Mouse (Mus musculus): ENCODE measurements around the gene Kank1. TPM values are rescaled to one million over a fixed set of nuclear protein-coding genes. Genes with fewer than 3 reads are reported as not detected.

Kank1 gene
- total and polyA plus RNA-seq, 2 experiments from 2014 or later, result 27.0 to 41.2 TPM

- DNase-seq (ENCODE audit: low spot score) (no peak), ATAC-seq (ENCODE audit: insufficient read depth, low read depth) (no peak)
- peaks cover 1% of the 10 kb centered on the region; the same call in 1 of the 2 replicates for H3K36me3 ChIP-seq (replicated peaks; ENCODE audit: control insufficient read depth, insufficient read depth, low read length)
- H3K27ac ChIP-seq (ENCODE audit: low read depth), result no peak overlapping the region
- H3K4me3 ChIP-seq (ENCODE audit: low read depth, low read length), result no peak overlapping the region
- TF ChIP-seq CTCF (IDR thresholded peaks at IDR 0.05; ENCODE audit: low read depth), result no peak
- no peak for TF ChIP-seq EP300 (IDR thresholded peaks at IDR 0.05; ENCODE audit: low read depth)
- H3K9ac ChIP-seq (replicated peaks; ENCODE audit: low read depth, low read length), result no peak overlapping the region
- H3K4me2 ChIP-seq (ENCODE audit: low read depth, low read length), result no peak overlapping the region
- H3K27me3 ChIP-seq (ENCODE audit: control insufficient read depth, insufficient read depth, low read length), result no peaks in the 10 kb centered on the region
- no peaks in the 10 kb centered on the region for H3K9me3 ChIP-seq (replicated peaks; ENCODE audit: control insufficient read depth, low read length)
- no peaks in the 10 kb centered on the region for H3K4me1 ChIP-seq (ENCODE audit: control insufficient read depth, insufficient read depth)
- WGBS, result 75% methylated on average over 6 of the region's 6 CpGs
Measured at GRCm38 (mm10) chr19:25439807-25440206, 203.0 kb downstream of the Kank1 start.

- Histone ChIP-seq H3K36me3 (replicated peaks; ENCODE audit: control insufficient read depth, insufficient read depth, low read length) (no peaks in the 10 kb centered on the region; the same call in 1 of the 2 replicates), H3K4me1 (ENCODE audit: control insufficient read depth, insufficient read depth) (no peaks in the 10 kb centered on the region), H3K27me3 (ENCODE audit: control insufficient read depth, insufficient read depth, low read length) (no peaks in the 10 kb centered on the region), H3K4me3 (ENCODE audit: low read depth, low read length) (no peak overlapping the region), H3K4me2 (ENCODE audit: low read depth, low read length) (no peak overlapping the region), H3K27ac (ENCODE audit: low read depth) (no peak overlapping the region), H3K9ac (replicated peaks; ENCODE audit: low read depth, low read length) (no peak overlapping the region), H3K9me3 (replicated peaks; ENCODE audit: control insufficient read depth, low read length) (no peaks in the 10 kb centered on the region)
- no peak for TF ChIP-seq CTCF (IDR thresholded peaks at IDR 0.05; ENCODE audit: low read depth)
- TF ChIP-seq EP300 (IDR thresholded peaks at IDR 0.05; ENCODE audit: low read depth), result no peak
- no peak for ATAC-seq (ENCODE audit: insufficient read depth, low read depth)
- no peak for DNase-seq (ENCODE audit: low spot score)
- 40% methylated on average over 4 of the region's 4 CpGs for WGBS
Measured at GRCm38 (mm10) chr19:25440736-25441135, 204.0 kb downstream of the Kank1 start.

GRCm38 (mm10) chr19:25445054-25445453 lies 208.3 kb downstream of the Kank1 start:
- Histone ChIP-seq H3K9me3 (replicated peaks; ENCODE audit: control insufficient read depth, low read length) (no peaks in the 10 kb centered on the region), H3K27ac (ENCODE audit: low read depth) (no peak overlapping the region), H3K27me3 (ENCODE audit: control insufficient read depth, insufficient read depth, low read length) (no peaks in the 10 kb centered on the region), H3K36me3 (replicated peaks; ENCODE audit: control insufficient read depth, insufficient read depth, low read length) (no peaks in the 10 kb centered on the region), H3K4me1 (ENCODE audit: control insufficient read depth, insufficient read depth) (no peaks in the 10 kb centered on the region), H3K9ac (replicated peaks; ENCODE audit: low read depth, low read length) (no peak overlapping the region), H3K4me2 (ENCODE audit: low read depth, low read length) (no peak overlapping the region), H3K4me3 (ENCODE audit: low read depth, low read length) (no peak overlapping the region)
- peak; percentile 82 for DNase-seq (ENCODE audit: low spot score)
- TF ChIP-seq EP300 (IDR thresholded peaks at IDR 0.05; ENCODE audit: low read depth), result no peak
- TF ChIP-seq CTCF (IDR thresholded peaks at IDR 0.05; ENCODE audit: low read depth), result peak; percentile 95
- ATAC-seq (ENCODE audit: insufficient read depth, low read depth), result no peak
- 24% methylated on average over 7 of the region's 7 CpGs for WGBS

- DNase-seq (ENCODE audit: low spot score) (no peak), ATAC-seq (ENCODE audit: insufficient read depth, low read depth) (no peak)
- H3K4me2 ChIP-seq (ENCODE audit: low read depth, low read length), result no peak overlapping the region
- H3K27me3 ChIP-seq (ENCODE audit: control insufficient read depth, insufficient read depth, low read length), result no peaks in the 10 kb centered on the region
- WGBS, result 37% methylated on average over 8 of the region's 8 CpGs
- no peaks in the 10 kb centered on the region for H3K9me3 ChIP-seq (replicated peaks; ENCODE audit: control insufficient read depth, low read length)
- H3K4me1 ChIP-seq (ENCODE audit: control insufficient read depth, insufficient read depth), result no peaks in the 10 kb centered on the region
- H3K27ac ChIP-seq (ENCODE audit: low read depth), result no peak overlapping the region
- H3K9ac ChIP-seq (replicated peaks; ENCODE audit: low read depth, low read length), result no peak overlapping the region
- H3K4me3 ChIP-seq (ENCODE audit: low read depth, low read length), result no peak overlapping the region
- TF ChIP-seq CTCF (IDR thresholded peaks at IDR 0.05; ENCODE audit: low read depth) (no peak), EP300 (IDR thresholded peaks at IDR 0.05; ENCODE audit: low read depth) (no peak)
- H3K36me3 ChIP-seq (replicated peaks; ENCODE audit: control insufficient read depth, insufficient read depth, low read length), result no peaks in the 10 kb centered on the region
Measured at GRCm38 (mm10) chr19:25445842-25446241, 209.1 kb downstream of the Kank1 start.

GRCm38 (mm10) chr19:25446683-25447082 lies 209.9 kb downstream of the Kank1 start:
- TF ChIP-seq CTCF (IDR thresholded peaks at IDR 0.05; ENCODE audit: low read depth), result no peak
- DNase-seq (ENCODE audit: low spot score) (no peak), ATAC-seq (ENCODE audit: insufficient read depth, low read depth) (no peak)
- Histone ChIP-seq H3K9me3 (replicated peaks; ENCODE audit: control insufficient read depth, low read length) (no peaks in the 10 kb centered on the region), H3K4me1 (ENCODE audit: control insufficient read depth, insufficient read depth) (no peaks in the 10 kb centered on the region), H3K9ac (replicated peaks; ENCODE audit: low read depth, low read length) (no peak overlapping the region), H3K36me3 (replicated peaks; ENCODE audit: control insufficient read depth, insufficient read depth, low read length) (no peaks in the 10 kb centered on the region), H3K27me3 (ENCODE audit: control insufficient read depth, insufficient read depth, low read length) (no peaks in the 10 kb centered on the region), H3K27ac (ENCODE audit: low read depth) (no peak overlapping the region), H3K4me2 (ENCODE audit: low read depth, low read length) (no peak overlapping the region), H3K4me3 (ENCODE audit: low read depth, low read length) (no peak overlapping the region)
- 73% methylated on average over 2 of the region's 2 CpGs for WGBS

GRCm38 (mm10) chr19:25447373-25447772 lies 210.6 kb downstream of the Kank1 start:
- no peak overlapping the region for H3K4me2 ChIP-seq (ENCODE audit: low read depth, low read length)
- no peak overlapping the region for H3K4me3 ChIP-seq (ENCODE audit: low read depth, low read length)
- H3K4me1 ChIP-seq (ENCODE audit: control insufficient read depth, insufficient read depth), result no peaks in the 10 kb centered on the region
- no peaks in the 10 kb centered on the region for H3K36me3 ChIP-seq (replicated peaks; ENCODE audit: control insufficient read depth, insufficient read depth, low read length)
- no peak for TF ChIP-seq EP300 (IDR thresholded peaks at IDR 0.05; ENCODE audit: low read depth)
- TF ChIP-seq CTCF (IDR thresholded peaks at IDR 0.05; ENCODE audit: low read depth), result no peak
- 31% methylated on average over 5 of the region's 5 CpGs for WGBS
- DNase-seq (ENCODE audit: low spot score), result no peak
- no peak overlapping the region for H3K27ac ChIP-seq (ENCODE audit: low read depth)
- no peaks in the 10 kb centered on the region for H3K9me3 ChIP-seq (replicated peaks; ENCODE audit: control insufficient read depth, low read length)
- no peak overlapping the region for H3K9ac ChIP-seq (replicated peaks; ENCODE audit: low read depth, low read length)
- H3K27me3 ChIP-seq (ENCODE audit: control insufficient read depth, insufficient read depth, low read length), result no peaks in the 10 kb centered on the region
- 0 out of 2 replicates have a peak, but pooled peaks have one; percentile 27 for ATAC-seq (ENCODE audit: insufficient read depth, low read depth)

All from heart, postnatal 0 days (tissue).